Mouse (Mus musculus): ENCODE results near the gene Cycs.

DNA sequence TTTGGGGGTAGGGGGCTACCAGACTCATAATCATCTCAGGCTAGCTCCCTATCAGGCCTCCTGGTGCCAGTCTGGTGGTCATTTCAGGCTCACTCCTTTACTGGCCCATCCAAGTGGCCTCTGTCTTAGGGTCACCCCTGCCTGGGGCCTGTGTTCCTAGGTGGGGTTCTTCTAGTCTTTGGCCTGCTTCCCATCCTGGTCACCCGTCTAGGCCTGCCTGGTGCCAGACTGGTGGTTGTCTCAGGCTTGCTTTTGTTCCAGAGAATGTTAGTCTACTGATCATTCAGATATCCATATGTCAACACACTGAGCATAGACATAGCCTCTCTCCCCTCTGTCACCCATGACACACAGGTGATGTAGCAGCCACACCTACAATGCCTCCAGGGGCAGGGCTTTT, 26.7 kb downstream of the Cycs start:
- TF ChIP-seq USF1 (IDR thresholded peaks at IDR 0.05; ENCODE audit: low read depth) (no peak), CTCF (IDR thresholded peaks at IDR 0.05; ENCODE audit: control insufficient read depth, insufficient read depth, insufficient read length) (no peak), MAX (IDR thresholded peaks at IDR 0.05) (no peak), MYOG (IDR thresholded peaks at IDR 0.05; ENCODE audit: control insufficient read depth, extremely low read depth, insufficient read length) (no peak)

Data from C2C12 (cell line).